Mouse (Mus musculus): Measurements from ENCODE around the gene Dock9.

GRCm38 (mm10) chr14:121675579-121675978 is 122.1 kb downstream of the Dock9 start:
- TF ChIP-seq CTCF (conservative IDR thresholded peaks at IDR 0.05; ENCODE audit: low read length), result no peak
- no peak for TF ChIP-seq POU5F1 (IDR thresholded peaks at IDR 0.05; ENCODE audit: borderline replicate concordance, low read length)
- TF ChIP-seq NANOG (IDR thresholded peaks at IDR 0.05; ENCODE audit: borderline replicate concordance, low read length), result no peak
